Mouse (Mus musculus): ENCODE measurements around the gene Il18bp. TPM values are rescaled to one million over a fixed set of nuclear protein-coding genes. Genes with fewer than 3 reads are reported as not detected.

The Il18bp gene
- total RNA-seq (2023), result 8.1 TPM

DNA sequence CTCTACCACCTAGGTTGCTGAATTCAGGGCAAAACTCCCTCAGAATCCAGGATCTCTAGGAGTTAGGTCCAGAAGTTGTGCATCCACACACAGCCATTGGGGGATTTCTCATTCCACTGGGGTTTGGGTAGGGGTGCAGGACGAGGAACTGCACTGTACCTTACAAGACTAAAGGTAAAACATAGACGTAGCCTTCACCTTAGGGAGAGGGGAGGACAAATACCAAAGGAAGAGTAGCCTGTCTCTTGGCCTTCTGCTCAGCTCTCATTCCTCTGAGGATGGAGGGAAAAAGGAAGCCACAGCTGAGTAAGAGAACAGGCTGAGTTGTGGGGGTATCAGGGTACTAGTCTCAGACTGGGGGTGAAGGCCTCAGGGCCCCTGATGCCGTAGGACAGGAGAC, at the start of gene Il18bp:
Gene Il18bp, minus strand, starts transcription at position 101 of the 400 bp plus-strand sequence.

DNA sequence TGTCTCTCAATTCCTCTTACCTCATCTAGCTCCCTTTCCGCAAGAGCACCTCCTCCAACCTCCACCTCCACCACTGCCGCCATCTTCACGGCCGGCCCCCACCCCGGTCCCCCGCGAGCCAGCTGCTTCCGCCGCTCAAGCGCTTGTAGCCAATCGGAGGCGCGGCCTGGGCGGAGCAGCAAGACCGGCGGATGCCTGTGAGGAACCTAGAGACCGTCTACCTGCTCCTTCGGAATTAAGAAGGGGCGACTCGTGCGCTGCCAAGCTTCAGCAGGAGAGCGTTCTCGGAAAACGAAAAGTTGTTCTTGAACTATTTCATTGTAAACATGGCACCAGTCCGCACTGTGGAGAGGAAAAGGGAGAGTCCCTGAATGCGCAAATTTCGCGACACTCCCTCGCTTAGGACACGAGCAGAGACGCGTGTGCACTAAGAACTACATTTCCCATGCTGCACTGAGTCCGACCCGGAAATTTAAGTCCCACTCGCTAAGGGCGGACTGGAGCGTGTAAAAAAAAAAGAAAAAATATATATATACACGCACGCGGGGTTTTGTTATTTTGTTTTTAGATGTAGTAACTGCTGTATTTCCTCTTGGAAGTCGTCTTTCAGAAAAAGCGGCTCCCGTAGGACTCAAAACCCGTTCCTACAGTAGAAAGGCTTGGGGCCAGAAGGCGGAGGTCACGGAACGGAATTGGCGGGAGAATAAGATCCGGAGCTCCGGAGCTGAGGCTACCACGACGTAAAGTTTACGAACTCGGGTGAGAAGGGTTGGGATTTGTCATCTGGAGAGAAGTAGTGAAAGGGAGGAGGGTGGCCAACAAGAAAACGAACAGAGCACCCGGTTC, 46.8 kb upstream of the Il18bp start, which contains the start of the genes Rnf121, Xndc1 and Xntrpc:
Gene Rnf121, minus strand, starts transcription at position 424 of the 846 bp plus-strand sequence.
Gene Xndc1, plus strand, starts transcription at position 466 of the 846 bp plus-strand sequence.
Gene Xntrpc, plus strand, starts transcription at position 668 of the 846 bp plus-strand sequence.

Other genes with a start within 250 kb of the Il18bp start
- gene Phox2a, start 200.4 kb downstream of the Il18bp start, total RNA-seq (2023), result not detected
- 8.9 TPM for gene Inppl1, start 180.5 kb downstream of the Il18bp start, total RNA-seq (2023)
- gene Folr2, start 161.5 kb downstream of the Il18bp start, total RNA-seq (2023), result not detected
- 63.0 TPM for gene Anapc15, start 155.0 kb downstream of the Il18bp start, total RNA-seq (2023)
- not detected for gene Folr1, start 147.9 kb downstream of the Il18bp start, total RNA-seq (2023)
- gene Lamtor1, start 112.8 kb downstream of the Il18bp start, total RNA-seq (2023), result 56.6 TPM
- gene Tomt, start 112.3 kb downstream of the Il18bp start, total RNA-seq (2023), result not detected
- 1.4 TPM for gene Lrrc51, start 84.8 kb downstream of the Il18bp start, total RNA-seq (2023)
- 350 TPM for gene Numa1, start 84.6 kb downstream of the Il18bp start, total RNA-seq (2023)
- gene Rnf121, start 46.8 kb upstream of the Il18bp start, total RNA-seq (2023), result 31.0 TPM
- 47.9 TPM for gene Xndc1, start 46.8 kb upstream of the Il18bp start, total RNA-seq (2023)
- 7.1 TPM for gene Xntrpc, start 47.0 kb upstream of the Il18bp start, total RNA-seq (2023)
- gene Trpc2, start 64.4 kb upstream of the Il18bp start, total RNA-seq (2023), result not detected
- gene Art1, start 83.1 kb upstream of the Il18bp start, total RNA-seq (2023), result 0.40 TPM
- gene Art5, start 90.8 kb upstream of the Il18bp start, total RNA-seq (2023), result 0.49 TPM
- not detected for gene Chrna10, start 98.1 kb upstream of the Il18bp start, total RNA-seq (2023)
- gene Nup98, start 191.5 kb upstream of the Il18bp start, total RNA-seq (2023), result 98.7 TPM
- gene Pgap2, start 191.5 kb upstream of the Il18bp start, total RNA-seq (2023), result 35.3 TPM
- 157 TPM for gene Rhog, start 237.4 kb upstream of the Il18bp start, total RNA-seq (2023)
- gene Stim1, start 249.1 kb upstream of the Il18bp start, total RNA-seq (2023), result 174 TPM